Mouse (Mus musculus): ENCODE results near the gene Rxfp2. TPM values are rescaled to one million over a fixed set of nuclear protein-coding genes. Genes with fewer than 3 reads are reported as not detected.

The Rxfp2 gene
- total and polyA plus RNA-seq, 3 experiments: not detected

DNA sequence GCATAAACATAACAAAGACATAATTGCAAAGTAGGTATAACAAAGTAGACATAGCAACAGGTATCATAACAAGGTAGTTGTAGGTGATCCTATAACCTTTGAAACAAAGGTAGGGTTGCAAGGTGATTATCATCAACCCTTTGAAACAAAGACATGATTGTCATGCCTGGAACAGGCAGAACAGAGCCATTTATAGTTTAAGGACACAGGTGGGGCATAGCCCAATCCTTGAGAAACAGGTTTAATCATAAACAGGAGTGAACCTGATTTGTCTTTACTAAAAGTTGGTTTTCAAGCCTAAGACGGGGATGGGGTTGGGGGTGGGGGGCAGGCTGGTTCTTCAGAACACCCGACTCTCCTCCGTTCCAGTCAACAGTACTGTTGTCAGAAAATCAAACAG is 13.2 kb downstream of the Rxfp2 start:
- peaks cover 71% of the 10 kb centered on the region for H3K9me3 ChIP-seq (replicated peaks; ENCODE audit: low read length)
- H3K4me2 ChIP-seq (ENCODE audit: insufficient read depth, low read depth, poor library complexity, severe bottlenecking): no peak overlapping the region
- H3K9ac ChIP-seq (ENCODE audit: insufficient read depth, low read depth): no peak overlapping the region
- dilution Hi-C loops (cut with MboI; ENCODE audit: extremely low pct_ligation_motif_present, extremely low pct_unique_long_range_greater_than_20kb, low sequenced_read_pairs) (no loop called here), in situ Hi-C loops (cut with MboI; ENCODE audit: low pct_ligation_motif_present, low pct_unique_long_range_greater_than_20kb, low sequenced_read_pairs) (no loop called here)
- DNase-seq (ENCODE audit: extremely low read depth): no peak
- H3K4me1 ChIP-seq (ENCODE audit: control insufficient read depth in 1 of 2, insufficient read depth in 2 of 2): no peaks in the 10 kb centered on the region; a peak in 1 of 4 replicates
- no peak overlapping the region for H3K27ac ChIP-seq (ENCODE audit: insufficient read depth, low read depth)
- peaks cover 8% of the 10 kb centered on the region for H3K27me3 ChIP-seq (replicated peaks)
- TF ChIP-seq CHD1 (IDR thresholded peaks at IDR 0.05; ENCODE audit: low read depth, low read length) (no peak), TCF12 (IDR thresholded peaks at IDR 0.05; ENCODE audit: low read depth, low read length) (no peak), E2F4 (IDR thresholded peaks at IDR 0.05; ENCODE audit: insufficient replicate concordance, low read depth, low read length) (no peak), HCFC1 (IDR thresholded peaks at IDR 0.05; ENCODE audit: low read depth, low read length) (no peak), RCOR1 (conservative IDR thresholded peaks at IDR 0.05; ENCODE audit: low read depth, low read length) (no peak), TBP (conservative IDR thresholded peaks at IDR 0.05; ENCODE audit: low read depth, low read length) (no peak), BHLHE40 (IDR thresholded peaks at IDR 0.05; ENCODE audit: low read depth, low read length) (no peak), POLR2A (IDR thresholded peaks at IDR 0.05; ENCODE audit: low read depth, low read length) (no peak), ZMIZ1 (IDR thresholded peaks at IDR 0.05; ENCODE audit: low read depth, low read length) (no peak), SIN3A (IDR thresholded peaks at IDR 0.05; ENCODE audit: low read length) (no peak), JUN (IDR thresholded peaks at IDR 0.05; ENCODE audit: insufficient read depth, low read depth, low read length) (no peak), MAZ (IDR thresholded peaks at IDR 0.05; ENCODE audit: low read depth, low read length) (no peak), MYC (IDR thresholded peaks at IDR 0.05; ENCODE audit: low read depth, low read length) (no peak)
- H3K79me2 ChIP-seq (replicated peaks; ENCODE audit: control insufficient read depth, extremely low read depth, insufficient read depth, poor library complexity, severe bottlenecking): no peaks in the 10 kb centered on the region
- no peak overlapping the region for H3K4me3 ChIP-seq (replicated peaks in 1 of 3; ENCODE audit: low read depth in 2 of 3, low read length in 2 of 3, poor library complexity in 1 of 3)
- no peaks in the 10 kb centered on the region for H3K36me3 ChIP-seq (replicated peaks in 1 of 2; ENCODE audit: control insufficient read depth in 1 of 2, insufficient read depth in 1 of 2, low read length in 1 of 2)

DNA sequence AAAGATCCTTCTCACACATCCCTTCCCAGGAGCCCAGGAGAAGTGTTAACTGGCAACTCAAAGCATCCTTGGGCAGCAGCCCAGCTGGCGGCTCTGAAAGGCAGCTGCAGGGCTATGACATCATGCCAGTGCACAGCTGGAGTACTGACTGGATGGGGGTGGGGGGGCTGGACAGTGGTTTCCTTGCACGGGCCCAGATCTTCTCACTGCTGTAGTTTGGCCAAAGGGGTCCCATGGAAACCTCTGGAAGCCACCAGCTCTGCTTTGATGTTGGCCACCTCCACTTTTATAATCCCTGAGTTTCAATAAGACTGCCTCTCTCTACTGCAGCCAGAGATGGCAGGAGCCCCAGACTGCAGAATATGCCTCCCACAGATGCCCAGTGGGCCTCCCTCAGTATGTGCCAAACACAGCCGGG is 13.6 kb downstream of the Rxfp2 start:
- dilution Hi-C loops (cut with MboI; ENCODE audit: extremely low pct_ligation_motif_present, extremely low pct_unique_long_range_greater_than_20kb, low sequenced_read_pairs): no loop called here
- DNase-seq (ENCODE audit: extremely low read depth): no peak
- H3K4me1 ChIP-seq (ENCODE audit: control insufficient read depth in 1 of 2, insufficient read depth in 2 of 2): no peaks in the 10 kb centered on the region; a peak in 1 of 4 replicates
- in situ Hi-C loops (cut with MboI; ENCODE audit: low pct_ligation_motif_present, low pct_unique_long_range_greater_than_20kb, low sequenced_read_pairs): no loop called here
- H3K4me2 ChIP-seq (ENCODE audit: insufficient read depth, low read depth, poor library complexity, severe bottlenecking): no peak overlapping the region
- TF ChIP-seq TBP (conservative IDR thresholded peaks at IDR 0.05; ENCODE audit: low read depth, low read length): no peak
- no peak for TF ChIP-seq ZKSCAN1 (IDR thresholded peaks at IDR 0.05; ENCODE audit: borderline replicate concordance, low read depth, low read length)
- TF ChIP-seq EP300 (IDR thresholded peaks at IDR 0.05; ENCODE audit: low read length): no peak
- no peak for TF ChIP-seq SMC3 (IDR thresholded peaks at IDR 0.05; ENCODE audit: low read depth, low read length)
- TF ChIP-seq MAZ (IDR thresholded peaks at IDR 0.05; ENCODE audit: low read depth, low read length): no peak
- TF ChIP-seq MEF2A (IDR thresholded peaks at IDR 0.05; ENCODE audit: borderline replicate concordance, low read depth, low read length): no peak
- no peak for TF ChIP-seq SIN3A (IDR thresholded peaks at IDR 0.05; ENCODE audit: low read length)
- no peak for TF ChIP-seq RAD21 (IDR thresholded peaks at IDR 0.05; ENCODE audit: low read depth, low read length)
- TF ChIP-seq USF2 (conservative IDR thresholded peaks at IDR 0.05; ENCODE audit: low read depth, low read length): no peak
- TF ChIP-seq MYC (IDR thresholded peaks at IDR 0.05; ENCODE audit: low read depth, low read length): no peak
- TF ChIP-seq BHLHE40 (IDR thresholded peaks at IDR 0.05; ENCODE audit: low read depth, low read length): no peak
- TF ChIP-seq USF1 (IDR thresholded peaks at IDR 0.05; ENCODE audit: low read depth, low read length): no peak
- peaks cover 8% of the 10 kb centered on the region for H3K27me3 ChIP-seq (replicated peaks)
- H3K36me3 ChIP-seq (replicated peaks in 1 of 2; ENCODE audit: control insufficient read depth in 1 of 2, insufficient read depth in 1 of 2, low read length in 1 of 2): no peaks in the 10 kb centered on the region
- H3K27ac ChIP-seq (ENCODE audit: insufficient read depth, low read depth): no peak overlapping the region
- H3K79me2 ChIP-seq (replicated peaks; ENCODE audit: control insufficient read depth, extremely low read depth, insufficient read depth, poor library complexity, severe bottlenecking): no peaks in the 10 kb centered on the region
- H3K9ac ChIP-seq (ENCODE audit: insufficient read depth, low read depth): no peak overlapping the region
- no peak overlapping the region for H3K4me3 ChIP-seq (replicated peaks in 1 of 3; ENCODE audit: low read depth in 2 of 3, low read length in 2 of 3, poor library complexity in 1 of 3)
- H3K9me3 ChIP-seq (replicated peaks; ENCODE audit: low read length): peaks cover 71% of the 10 kb centered on the region
